Mouse (Mus musculus) bone marrow, adult 2 months (tissue): ENCODE measurements around the gene Zfp770.

Experiments used
- CTCF ChIP-seq: fragments of 200-500 bp; IDR thresholded peaks from 2 replicates; pipeline ENCODE4 v1.5.1; 2011; ENCODE audit warnings: low read length, control low read depth; ENCODE audit not compliant: control insufficient read depth, insufficient read depth
- POLR2A ChIP-seq: fragments of 200-500 bp; IDR thresholded peaks from 2 replicates; pipeline ENCODE4 v1.6.1; 2011; ENCODE audit warnings: low read depth, mild to moderate bottlenecking, control low read depth, low read length, borderline replicate concordance; ENCODE audit not compliant: control insufficient read depth

GRCm38 (mm10) chr2:114235584-114235983 lies 34.3 kb upstream of the Zfp770 start:
- TF ChIP-seq POLR2A (no peak), CTCF (no peak)
